Mouse (Mus musculus): ENCODE results near the gene Nebl. TPM values are rescaled to one million over a fixed set of nuclear protein-coding genes. Genes with fewer than 3 reads are reported as not detected.

The Nebl gene
- total RNA-seq, 2 experiments from 2014 or later: 0.80 to 0.88 TPM

DNA sequence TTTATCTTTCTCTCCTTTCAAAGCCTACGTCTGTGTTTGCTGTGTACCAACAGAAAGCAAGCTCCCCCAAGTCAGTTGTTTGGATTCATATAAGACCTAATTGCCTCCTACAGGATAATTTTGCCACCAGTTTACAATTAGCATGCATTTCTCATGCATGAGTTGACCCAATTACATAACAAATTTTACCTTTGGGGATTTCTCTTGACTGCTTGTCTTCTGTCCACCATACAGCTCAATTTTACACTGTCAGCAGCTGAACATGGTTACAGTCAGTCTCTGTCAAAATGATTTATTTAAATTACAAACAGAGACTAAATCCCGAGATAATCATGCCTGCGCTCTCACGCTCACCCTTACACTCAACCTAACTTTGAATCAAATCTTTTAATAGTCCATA, 206.1 kb downstream of the Nebl start:
- no peak for DNase-seq (ENCODE audit: low spot score in 2 of 2)

DNA sequence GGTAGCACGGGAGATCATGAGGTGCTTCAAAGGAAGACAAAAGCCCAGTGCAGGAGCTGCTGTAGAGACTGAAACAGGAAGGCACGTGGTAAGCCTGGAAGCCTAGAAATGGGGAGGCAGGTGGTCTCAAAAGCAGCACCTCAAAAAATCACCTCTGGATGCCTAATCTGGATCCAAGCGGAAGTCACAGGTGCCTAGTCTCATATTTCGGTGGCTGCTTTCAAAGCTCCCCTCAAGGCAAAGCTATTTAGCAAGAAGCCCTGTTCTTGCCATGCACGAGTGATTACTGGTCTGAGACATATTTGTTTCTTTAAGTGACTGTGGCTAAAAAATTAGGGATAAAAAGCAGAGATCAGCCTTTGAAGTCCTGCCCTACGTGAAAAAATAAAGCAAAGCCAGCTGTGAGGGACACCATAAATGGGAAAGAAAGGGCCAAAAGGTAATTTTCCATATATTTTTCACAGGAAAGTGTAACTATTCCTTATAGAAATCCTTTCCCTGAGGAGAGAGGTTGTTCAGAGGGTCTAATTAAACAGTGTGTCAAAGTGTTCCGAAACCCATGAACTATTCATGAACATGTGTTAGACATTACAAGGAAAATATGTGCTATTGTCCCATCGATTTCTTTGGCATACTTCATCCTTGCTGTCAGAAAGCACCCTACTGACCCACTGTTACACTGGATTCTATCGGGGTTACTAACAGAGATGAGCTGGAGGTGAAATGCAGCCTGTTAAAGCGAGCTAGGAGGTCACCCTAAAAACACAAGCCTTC, 206.9 kb downstream of the Nebl start:
- DNase-seq (ENCODE audit: low spot score in 2 of 2): no peak

- no peak for DNase-seq (ENCODE audit: low spot score in 2 of 2)
Observed at GRCm38 (mm10) chr2:17523791-17524190, 207.5 kb downstream of the Nebl start.

DNA sequence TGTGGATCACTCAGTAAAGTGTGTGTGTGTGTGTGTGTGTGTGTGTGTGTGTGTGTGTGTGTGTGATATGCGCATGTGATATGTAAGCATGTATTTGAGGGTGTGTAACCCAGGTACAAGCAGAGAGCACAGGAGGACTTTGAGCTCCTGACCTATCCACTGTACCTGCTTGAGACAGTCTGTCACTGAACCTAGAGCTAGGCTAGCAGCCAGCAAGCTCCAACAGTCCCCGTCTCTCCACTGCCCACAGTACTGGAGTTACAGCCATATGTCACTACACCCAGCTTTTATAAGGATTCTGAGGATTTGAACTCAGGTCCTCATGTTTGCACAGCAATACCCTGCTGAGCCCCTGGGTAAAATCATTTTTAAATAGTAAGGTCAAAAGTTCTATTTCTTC, 215.6 kb downstream of the Nebl start:
- DNase-seq (ENCODE audit: low spot score in 2 of 2): no peak

- peak in 1 of 2 experiments; percentile 11 for DNase-seq (ENCODE audit: low spot score in 2 of 2)
Observed at GRCm38 (mm10) chr2:17514765-17515164, 216.5 kb downstream of the Nebl start.

DNA sequence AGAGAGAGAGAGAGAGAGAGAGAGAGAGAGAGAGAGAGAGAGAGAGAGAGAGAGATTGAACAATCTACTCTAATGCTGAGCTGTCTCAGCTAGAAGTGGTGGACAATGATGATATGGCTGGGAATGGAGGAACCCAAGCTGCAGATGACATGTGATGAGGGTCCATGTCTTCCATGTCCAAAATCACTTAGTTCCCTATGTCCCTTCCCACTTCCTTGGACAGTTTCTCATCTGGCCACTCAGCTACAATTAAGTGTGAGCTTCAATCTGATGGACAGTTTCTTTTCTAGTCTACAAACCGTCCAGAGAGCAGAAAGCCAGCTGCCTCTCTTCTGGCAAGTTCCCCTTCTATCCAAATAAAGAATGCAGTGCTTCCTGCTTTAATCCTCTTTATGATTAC, 221.3 kb downstream of the Nebl start:
- no peak for DNase-seq (ENCODE audit: low spot score in 2 of 2)

DNA sequence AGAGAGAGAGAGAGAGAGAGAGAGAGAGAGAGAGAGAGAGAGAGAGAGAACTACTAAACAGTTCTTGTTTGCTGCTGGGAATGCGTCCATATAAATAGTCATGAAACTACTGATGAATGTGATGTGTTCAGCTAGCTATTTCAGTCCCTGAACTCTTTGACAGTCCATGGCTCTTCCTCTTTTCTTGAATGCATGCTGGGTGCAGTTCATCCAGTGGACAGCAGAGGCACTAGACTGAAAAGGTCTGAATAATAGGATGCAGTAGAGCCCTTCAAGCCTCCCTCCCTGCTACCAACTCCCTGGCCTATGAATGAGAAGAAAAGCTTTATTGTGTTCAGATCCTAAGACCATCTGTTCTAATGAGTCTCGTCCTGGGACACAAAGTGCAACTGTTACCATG, 223.9 kb downstream of the Nebl start:
- no peak for DNase-seq (ENCODE audit: low spot score in 2 of 2)

DNA sequence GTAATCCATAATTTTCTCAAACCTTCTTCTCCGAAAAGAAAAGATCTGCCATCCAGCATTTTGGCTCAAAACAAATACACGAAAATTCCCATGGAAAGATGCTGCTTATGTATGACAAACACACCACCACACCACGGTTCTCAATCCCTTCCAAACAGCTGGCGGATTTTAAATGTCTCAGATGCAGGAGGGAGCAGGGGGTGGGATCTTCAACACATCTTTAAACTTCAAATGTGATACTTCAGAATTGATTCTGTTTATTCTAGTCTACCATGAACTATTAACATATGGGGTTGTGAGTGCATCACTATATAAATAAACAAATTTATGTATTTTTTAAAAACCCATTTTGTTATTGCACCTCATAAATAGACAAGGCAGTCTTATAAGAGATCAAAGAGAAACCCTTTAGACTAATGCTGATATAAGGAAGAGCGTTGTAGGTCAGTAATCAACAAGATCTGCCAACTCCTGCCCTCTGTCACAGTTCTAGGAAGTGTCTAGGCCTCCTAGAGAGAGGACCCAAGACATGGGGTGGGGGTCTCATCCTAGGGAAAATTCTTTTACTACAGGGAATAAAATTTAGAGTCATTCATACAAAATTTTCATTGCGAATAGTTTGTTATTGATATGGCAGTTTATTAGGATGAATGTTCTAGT, 227.0 kb downstream of the Nebl start:
- DNase-seq (ENCODE audit: low spot score in 2 of 2): no peak

DNA sequence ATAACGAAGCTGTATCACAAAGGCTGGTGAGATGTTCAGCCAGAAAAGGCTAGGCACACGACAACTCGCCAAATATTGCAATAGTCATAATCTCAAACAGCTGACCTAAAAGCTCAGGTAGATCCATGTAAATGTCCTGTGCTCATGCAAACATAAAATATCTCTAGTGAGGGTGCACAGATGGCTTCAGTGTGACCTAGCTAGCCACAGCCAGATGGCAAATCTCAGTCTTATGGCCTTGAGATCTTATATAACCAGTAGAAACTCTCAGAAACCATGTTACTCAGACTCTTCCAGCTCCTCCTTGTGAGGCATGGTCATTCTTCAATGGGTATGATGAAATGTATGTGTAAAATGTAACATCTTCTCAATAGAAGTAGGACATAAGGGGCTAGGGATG, 230.2 kb downstream of the Nebl start:
- no peak for DNase-seq (ENCODE audit: low spot score in 2 of 2)

- no peak for DNase-seq (ENCODE audit: low spot score in 2 of 2)
Observed at GRCm38 (mm10) chr2:17465517-17466174, 265.6 kb downstream of the Nebl start.

- DNase-seq (ENCODE audit: low spot score in 2 of 2): no peak
Observed at GRCm38 (mm10) chr2:17460434-17460833, 270.8 kb downstream of the Nebl start.

GRCm38 (mm10) chr2:17453676-17454075, 277.6 kb downstream of the Nebl start:
- no peak for DNase-seq (ENCODE audit: low spot score in 2 of 2)

GRCm38 (mm10) chr2:17448341-17448740, 282.9 kb downstream of the Nebl start:
- no peak for DNase-seq (ENCODE audit: low spot score in 2 of 2)

GRCm38 (mm10) chr2:17443581-17443980, 287.7 kb downstream of the Nebl start:
- DNase-seq (ENCODE audit: low spot score in 2 of 2): no peak

- DNase-seq (ENCODE audit: low spot score in 2 of 2): no peak
Observed at GRCm38 (mm10) chr2:17438317-17438716, 292.9 kb downstream of the Nebl start.

GRCm38 (mm10) chr2:17436739-17437440, 294.4 kb downstream of the Nebl start:
- no peak for DNase-seq (ENCODE audit: low spot score in 2 of 2)

DNA sequence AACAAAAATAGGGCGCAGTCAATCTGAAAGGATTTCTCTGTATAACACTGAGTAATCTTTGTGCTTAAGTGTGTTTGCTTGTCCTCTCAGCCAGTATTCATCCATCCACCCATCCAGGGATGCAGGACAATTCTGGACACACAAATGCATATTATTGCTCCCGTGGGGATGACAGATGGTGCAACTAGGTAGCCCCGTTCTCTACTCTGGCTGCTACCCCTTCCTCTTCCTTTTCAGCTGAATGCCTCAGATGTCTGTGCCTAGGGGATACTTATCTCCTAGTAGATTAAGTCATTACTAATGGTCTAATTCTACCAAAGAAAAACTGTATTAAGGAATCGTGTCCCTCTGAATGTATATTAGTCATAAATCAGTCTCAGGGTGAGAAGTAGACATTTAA, 296.0 kb downstream of the Nebl start:
- no peak for DNase-seq (ENCODE audit: low spot score in 2 of 2)

DNA sequence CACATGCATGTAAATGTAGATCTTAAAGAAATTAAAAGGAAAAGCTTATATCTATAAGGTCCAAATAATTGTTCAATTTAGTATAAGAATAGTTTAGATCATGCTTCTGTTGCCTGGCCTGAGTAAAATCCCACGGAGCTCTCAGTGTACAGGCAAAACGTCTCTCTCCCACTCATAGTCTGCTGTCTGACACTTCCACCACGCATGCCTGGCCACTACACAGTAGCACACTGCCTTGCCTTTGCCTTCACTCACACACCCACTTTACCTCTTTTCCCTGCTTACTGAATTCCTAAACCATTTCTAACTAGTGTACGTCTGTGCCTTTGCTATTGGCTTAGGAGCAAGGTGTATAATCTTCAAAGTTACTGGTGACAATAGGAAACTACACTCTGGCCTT, 302.2 kb downstream of the Nebl start:
- DNase-seq (ENCODE audit: low spot score in 2 of 2): no peak

DNA sequence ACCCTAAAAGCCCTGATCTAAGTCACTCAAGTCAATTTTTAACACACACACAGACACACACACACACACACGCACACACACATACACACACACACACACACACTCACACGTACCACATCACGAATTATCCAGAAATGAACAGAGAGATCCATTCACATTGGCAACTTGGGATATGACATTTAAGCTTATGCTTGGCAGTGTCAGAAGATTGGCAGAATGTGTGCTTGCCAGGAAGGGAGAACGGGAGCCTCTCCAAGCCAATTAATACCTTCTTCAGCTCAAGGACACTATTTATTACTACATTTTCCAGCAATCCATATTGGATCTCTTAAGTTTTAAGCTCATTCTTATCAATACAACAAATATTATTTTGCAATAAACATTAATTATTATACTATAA, 303.1 kb downstream of the Nebl start:
- DNase-seq (ENCODE audit: low spot score in 2 of 2): no peak

DNA sequence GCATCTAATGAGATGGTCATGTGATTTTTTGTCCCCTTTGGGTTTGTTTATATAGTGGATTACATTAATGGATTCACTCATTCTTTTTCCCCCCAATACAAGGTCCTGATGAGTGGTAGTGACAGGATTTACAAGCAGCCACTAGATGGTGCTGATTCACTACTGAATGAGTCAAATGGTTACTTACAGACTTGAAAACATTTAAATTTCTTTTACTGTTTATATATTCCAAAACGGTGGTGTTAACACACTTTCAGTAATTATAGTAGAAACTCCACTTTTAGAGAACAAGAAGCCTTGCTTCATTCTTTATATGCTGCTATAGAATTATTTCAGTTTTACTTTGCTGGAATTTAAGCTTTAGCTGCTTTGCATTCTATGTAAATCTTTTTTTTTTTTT, 308.3 kb downstream of the Nebl start:
- DNase-seq (ENCODE audit: low spot score in 2 of 2): no peak

DNA sequence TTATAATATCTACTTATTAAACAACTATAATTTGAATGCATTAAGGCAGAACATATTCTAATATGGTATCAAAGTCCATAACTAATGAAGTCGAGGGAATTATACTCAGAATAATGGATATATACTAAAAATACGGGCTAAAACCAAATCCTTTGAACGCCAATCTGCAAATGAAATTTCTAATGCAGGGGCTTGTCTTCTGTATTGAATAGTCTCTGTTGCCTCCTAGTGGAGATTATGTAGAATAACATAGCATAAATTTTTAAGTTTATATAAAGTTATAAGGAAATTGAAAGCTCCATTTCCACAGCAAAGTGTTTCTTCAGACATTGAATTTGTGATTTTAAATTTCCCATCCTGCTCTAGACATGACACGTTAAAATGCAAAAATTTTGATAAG, 315.9 kb downstream of the Nebl start:
- no peak for DNase-seq (ENCODE audit: low spot score in 2 of 2)

DNA sequence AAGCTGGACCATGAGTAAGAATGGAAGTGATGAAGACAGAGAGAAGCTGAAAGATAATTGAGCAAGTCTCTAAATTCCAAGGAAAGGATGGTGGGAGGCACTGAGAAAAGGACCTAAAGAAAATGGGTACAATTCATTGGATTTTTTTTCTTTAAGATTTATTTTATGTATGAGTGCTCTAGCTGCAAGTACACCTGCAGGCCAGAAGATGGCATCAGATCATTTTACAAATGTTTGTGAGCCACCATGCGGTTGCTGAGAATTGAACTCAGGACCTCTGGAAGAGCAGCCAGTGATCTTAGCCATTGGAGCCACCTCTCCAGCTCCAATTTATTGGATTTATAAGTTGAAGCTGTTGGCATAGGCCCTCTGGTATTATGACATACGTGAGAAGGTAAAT, 316.9 kb downstream of the Nebl start:
- DNase-seq (ENCODE audit: low spot score in 2 of 2): no peak
